Mouse (Mus musculus) forebrain, embryonic 13.5 days (tissue): ENCODE data around the gene Gtf2ird1. TPM values are rescaled to one million over a fixed set of nuclear protein-coding genes. Genes with fewer than 3 reads are reported as not detected.
"Not testable (repeated sequence)": the region's sequence is repeated elsewhere in the genome, so short reads cannot be mapped to it uniquely, and the experiment has no call there.

Experiments used
- ATAC-seq: fragments of 200-750 bp; cut with Nextera tagmentation; 2 replicates; pipeline ENCODE4 v1.8.0; 2017
- H3K27ac ChIP-seq: fragments of 300-500 bp; sonication (generic); 2 replicates; pipeline ENCODE4 v1.5.1; 2015; ENCODE audit warnings: inconsistent platforms, mild to moderate bottlenecking, moderate library complexity
- H3K27me3 ChIP-seq: fragments of 300-500 bp; sonication (generic); 2 replicates; pipeline ENCODE4 v1.6.1; 2015; ENCODE audit warnings: mild to moderate bottlenecking, inconsistent platforms
- H3K36me3 ChIP-seq: fragments of 300-500 bp; sonication (generic); 2 replicates; pipeline ENCODE4 v1.6.1; 2015; ENCODE audit warnings: mild to moderate bottlenecking, inconsistent platforms; ENCODE audit not compliant: poor library complexity, severe bottlenecking
- H3K4me1 ChIP-seq: fragments of 300-500 bp; sonication (generic); 2 replicates; pipeline ENCODE4 v1.6.1; 2015; ENCODE audit warnings: inconsistent platforms
- H3K4me2 ChIP-seq: fragments of 300-500 bp; sonication (generic); 2 replicates; pipeline ENCODE4 v1.6.1; 2015; ENCODE audit warnings: inconsistent platforms, mild to moderate bottlenecking, moderate library complexity
- H3K4me3 ChIP-seq: fragments of 300-500 bp; sonication (generic); 2 replicates; pipeline ENCODE4 v1.5.1; 2015; ENCODE audit warnings: mild to moderate bottlenecking, inconsistent platforms
- H3K9ac ChIP-seq: fragments of 300-500 bp; sonication (generic); 2 replicates; pipeline ENCODE4 v1.6.1; 2015; ENCODE audit warnings: mild to moderate bottlenecking, inconsistent platforms
- H3K9me3 ChIP-seq: fragments of 300-500 bp; sonication (generic); replicated peaks from 2 replicates; pipeline ENCODE4 v1.6.1; 2016; ENCODE audit warnings: inconsistent platforms
- WGBS: fragments of 180-500 bp; shearing (Covaris S2); methylation state at CpG from one replicate; pipeline ENCODE4 v1.1.7; 2015; 5-methylcytosine and 5-hydroxymethylcytosine counted together
- polyA plus RNA-seq: library from polyadenylated mRNA; unstranded; fragments of >200 nt; fragmentation: Nextera tagmentation; extraction: Ambion mirVana; gene quantifications from 2 replicates; pipeline ENCODE4 v1.2.1, GENCODE M21; 2015

Gtf2ird1 gene
- polyA plus RNA-seq, 1 experiment from 2014 or later, result 72.9 TPM

DNA sequence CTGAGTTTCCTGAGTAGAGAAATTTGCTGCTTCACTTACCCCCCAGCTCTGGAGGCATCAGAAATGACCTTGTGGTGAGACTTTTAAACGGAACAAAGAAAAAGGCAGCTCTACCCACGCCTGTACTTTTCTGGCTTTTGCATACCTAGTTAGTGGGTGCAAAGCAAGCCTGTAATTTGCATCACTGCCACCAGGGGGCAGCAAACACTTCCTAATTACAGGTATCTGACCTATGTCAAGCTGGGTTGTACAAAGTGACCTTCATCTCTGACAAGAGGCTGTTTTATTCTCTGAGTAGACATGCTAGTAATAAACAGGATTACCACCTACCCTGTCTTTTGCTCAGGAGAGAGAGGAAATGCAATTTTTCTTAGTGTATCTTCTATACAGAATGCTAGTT is 71.4 kb downstream of the Gtf2ird1 start:
- WGBS, result 58% methylated on average over 2 of the region's 2 CpGs
- H3K36me3 ChIP-seq, result peaks cover 83% of the 10 kb centered on the region
- no peaks in the 10 kb centered on the region for H3K4me1 ChIP-seq
- no peak overlapping the region for H3K27ac ChIP-seq
- H3K4me2 ChIP-seq, result no peak overlapping the region
- no peaks in the 10 kb centered on the region for H3K27me3 ChIP-seq
- no peak overlapping the region for H3K9ac ChIP-seq
- no peaks in the 10 kb centered on the region for H3K9me3 ChIP-seq
- H3K4me3 ChIP-seq, result no peak overlapping the region
- ATAC-seq, result no peak

DNA sequence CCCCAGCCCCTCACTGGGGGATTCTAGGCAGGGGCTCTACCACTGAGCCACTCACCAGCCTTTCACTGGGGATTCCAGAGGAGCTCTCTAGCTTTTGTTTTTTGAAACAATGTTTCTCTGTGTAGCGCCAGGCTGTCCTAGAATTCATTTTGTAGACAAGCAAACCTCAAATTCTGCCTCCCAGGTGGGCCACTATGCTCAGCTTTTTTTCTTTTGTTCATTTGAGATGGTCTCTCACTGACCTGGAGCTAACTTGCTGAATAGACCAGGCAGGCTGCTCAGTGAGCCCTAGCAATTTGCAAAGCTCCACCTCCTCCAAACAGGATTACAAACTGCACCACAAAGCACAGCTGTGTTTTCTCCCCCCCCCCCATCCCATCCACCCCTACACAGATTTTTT is 81.3 kb downstream of the Gtf2ird1 start:
- ATAC-seq, result no peak
- Histone ChIP-seq H3K36me3 (peaks cover 61% of the 10 kb centered on the region), H3K4me1 (no peaks in the 10 kb centered on the region), H3K4me3 (no peak overlapping the region), H3K27ac (no peak overlapping the region), H3K9me3 (no peaks in the 10 kb centered on the region), H3K27me3 (no peaks in the 10 kb centered on the region), H3K4me2 (no peak overlapping the region), H3K9ac (no peak overlapping the region)
- 22% methylated on average over 1 of the region's 1 CpGs for WGBS

DNA sequence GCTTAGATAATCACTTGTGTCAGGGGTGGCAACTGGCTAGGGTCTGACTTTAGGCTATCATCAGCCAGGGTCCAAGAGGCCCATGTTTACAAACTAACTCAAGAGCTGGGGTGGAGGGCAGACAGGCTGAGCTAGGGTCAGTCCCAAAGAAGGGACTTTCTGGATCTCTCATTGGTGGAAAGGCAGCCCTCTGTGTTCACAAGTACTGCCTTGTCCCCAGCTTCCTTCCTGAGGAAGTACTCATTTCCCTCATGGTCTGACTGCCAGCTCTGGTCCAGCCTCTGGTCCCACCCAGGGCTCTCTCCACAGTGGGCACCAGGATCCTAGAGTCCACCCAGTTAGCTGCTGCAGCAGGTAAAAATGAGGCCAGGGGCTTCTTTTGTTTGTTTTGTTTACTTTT is 82.0 kb downstream of the Gtf2ird1 start:
- Histone ChIP-seq H3K4me3 (no peak overlapping the region), H3K27me3 (no peaks in the 10 kb centered on the region), H3K4me2 (no peak overlapping the region), H3K27ac (peak overlapping the region; percentile 22), H3K4me1 (no peaks in the 10 kb centered on the region), H3K36me3 (peaks cover 68% of the 10 kb centered on the region), H3K9ac (no peak overlapping the region), H3K9me3 (no peaks in the 10 kb centered on the region)
- no peak for ATAC-seq

DNA sequence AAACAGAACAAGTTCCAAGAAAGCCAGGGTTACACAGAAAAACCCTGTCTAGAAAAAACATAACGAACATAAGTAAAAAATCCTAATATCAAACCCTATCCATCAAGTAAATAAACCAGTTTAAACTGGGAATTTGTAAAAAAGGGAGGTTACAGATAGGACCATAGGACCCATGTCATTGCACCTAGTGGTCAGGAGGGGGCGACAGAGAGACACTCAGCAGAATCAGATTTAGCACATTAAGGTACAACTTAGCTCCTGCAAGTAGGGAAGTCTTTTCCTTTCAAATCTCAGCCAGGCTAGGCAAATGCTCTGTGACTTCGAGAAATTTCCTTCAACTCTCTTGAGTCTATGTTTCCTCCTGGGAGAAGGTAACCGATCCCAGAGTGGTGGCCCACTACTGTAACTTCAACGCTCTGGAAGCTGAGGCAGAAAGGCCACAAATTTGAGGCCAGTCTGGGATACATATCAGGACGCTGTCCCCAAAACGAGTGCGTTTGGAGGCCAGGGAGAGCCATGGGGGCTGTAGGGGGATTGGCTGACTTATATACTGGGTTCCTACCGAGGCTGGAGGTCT is 82.5 kb downstream of the Gtf2ird1 start:
- peak overlapping the region; percentile 22 for H3K27ac ChIP-seq
- WGBS, result 76% methylated on average over 9 of the region's 9 CpGs
- ATAC-seq, result no peak
- no peak overlapping the region for H3K9ac ChIP-seq
- no peaks in the 10 kb centered on the region for H3K4me1 ChIP-seq
- no peak overlapping the region for H3K4me2 ChIP-seq
- no peaks in the 10 kb centered on the region for H3K27me3 ChIP-seq
- H3K9me3 ChIP-seq, result no peaks in the 10 kb centered on the region
- H3K36me3 ChIP-seq, result peaks cover 73% of the 10 kb centered on the region
- H3K4me3 ChIP-seq, result no peak overlapping the region

DNA sequence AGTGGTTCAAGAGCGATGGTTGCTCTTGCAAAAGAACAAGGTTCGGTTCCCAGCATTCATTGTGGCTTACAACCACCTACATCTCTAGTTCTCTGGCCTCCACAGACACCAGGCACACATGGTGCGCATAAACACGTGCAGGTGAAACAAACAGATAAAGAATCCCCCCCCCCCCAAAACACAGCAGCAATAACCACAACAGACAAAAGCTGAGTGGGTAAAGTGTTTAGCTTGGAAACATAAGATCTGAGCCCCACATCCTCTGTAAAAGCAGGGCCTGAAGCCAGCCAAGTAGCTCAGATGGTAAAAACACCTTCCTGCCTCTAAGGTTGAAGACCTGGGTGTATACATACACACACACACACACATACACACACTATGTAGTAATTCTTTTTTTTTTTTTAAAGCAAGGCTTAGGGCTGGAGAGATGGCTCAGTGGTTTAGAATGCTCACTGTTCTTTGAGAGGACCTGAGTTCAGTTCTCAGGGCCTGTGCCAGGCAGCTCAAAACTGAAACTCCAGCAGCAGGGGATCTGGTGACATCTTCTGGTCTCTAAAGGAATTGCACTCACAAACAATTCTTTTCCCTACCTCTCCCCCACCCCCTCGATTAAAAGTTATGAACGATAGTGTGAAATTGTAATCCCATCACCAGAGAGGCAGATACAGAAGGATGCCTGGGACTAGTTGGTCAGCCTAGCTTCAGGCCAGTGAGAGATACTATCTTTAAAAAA is 83.4 kb downstream of the Gtf2ird1 start:
- H3K9ac ChIP-seq, result no peak overlapping the region
- H3K27ac ChIP-seq, result no peak overlapping the region
- H3K4me1 ChIP-seq, result no peaks in the 10 kb centered on the region
- H3K27me3 ChIP-seq, result no peaks in the 10 kb centered on the region
- H3K4me3 ChIP-seq, result no peak overlapping the region
- H3K4me2 ChIP-seq, result no peak overlapping the region
- no peaks in the 10 kb centered on the region for H3K9me3 ChIP-seq
- no peak for ATAC-seq
- peaks cover 79% of the 10 kb centered on the region for H3K36me3 ChIP-seq
- WGBS, result 97% methylated on average over 6 of the region's 6 CpGs

DNA sequence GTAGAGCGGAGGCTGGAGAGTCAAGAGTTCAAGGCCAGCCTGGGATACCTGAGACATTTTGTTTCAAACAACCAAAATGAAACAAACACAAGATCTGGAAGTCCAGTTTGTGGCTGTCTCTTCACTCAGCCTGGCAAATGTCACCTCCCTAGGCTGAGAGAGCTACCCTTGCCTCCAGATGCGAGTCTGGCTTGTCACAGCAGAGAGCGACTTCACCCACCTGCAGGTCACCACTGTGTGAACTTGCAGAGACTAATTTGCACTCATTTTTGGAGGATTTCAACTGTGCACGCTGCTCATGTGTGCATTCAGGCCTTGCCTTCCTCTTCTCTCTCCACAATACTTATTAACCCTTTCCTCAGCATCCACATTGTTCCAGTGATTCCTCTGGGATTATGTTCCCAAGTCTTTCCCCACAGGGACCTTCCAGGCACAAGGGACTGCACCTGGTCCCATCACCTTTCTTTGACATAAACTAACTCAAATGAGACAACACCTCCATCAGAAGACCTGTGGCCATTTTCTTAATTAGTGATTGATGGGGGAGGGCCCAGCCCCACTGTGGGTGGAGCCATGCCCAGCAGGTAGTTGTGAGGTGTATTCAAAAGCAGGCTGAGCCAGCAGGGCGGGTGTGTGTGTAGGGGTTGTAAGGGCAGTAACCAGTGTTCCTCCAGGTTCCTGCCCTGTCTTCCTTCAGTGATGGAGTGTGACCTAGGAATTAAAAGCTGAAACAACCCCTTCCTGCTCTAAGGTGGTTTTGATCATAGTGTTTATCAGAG is 84.8 kb downstream of the Gtf2ird1 start:
- Histone ChIP-seq H3K27ac (no peak overlapping the region), H3K4me2 (no peak overlapping the region), H3K9me3 (no peaks in the 10 kb centered on the region), H3K36me3 (peaks cover 77% of the 10 kb centered on the region), H3K9ac (no peak overlapping the region), H3K4me3 (no peak overlapping the region), H3K27me3 (no peaks in the 10 kb centered on the region), H3K4me1 (no peaks in the 10 kb centered on the region)
- 83% methylated on average over 5 of the region's 5 CpGs for WGBS
- no peak for ATAC-seq

DNA sequence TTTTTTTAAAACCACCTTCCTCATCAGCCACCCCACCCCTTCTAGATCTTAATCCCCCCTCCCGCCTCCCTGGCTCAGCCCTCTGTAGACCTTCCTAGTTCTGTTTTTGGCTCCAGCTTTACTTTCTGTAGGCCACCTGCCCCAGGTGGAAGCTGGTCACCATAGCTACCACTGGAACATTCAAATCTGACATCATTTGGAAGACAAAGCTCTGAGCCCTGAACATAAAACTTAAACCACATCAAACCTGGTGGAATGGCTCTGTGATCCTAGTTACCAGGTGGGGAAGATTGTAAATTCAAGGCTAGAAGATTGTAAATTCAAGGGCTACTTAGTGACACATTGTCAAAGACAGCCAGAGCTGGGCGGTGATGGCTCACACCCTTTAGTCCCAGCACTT is 85.7 kb downstream of the Gtf2ird1 start:
- 86% methylated on average over 2 of the region's 2 CpGs for WGBS
- no peak overlapping the region for H3K4me3 ChIP-seq
- peaks cover 77% of the 10 kb centered on the region for H3K36me3 ChIP-seq

DNA sequence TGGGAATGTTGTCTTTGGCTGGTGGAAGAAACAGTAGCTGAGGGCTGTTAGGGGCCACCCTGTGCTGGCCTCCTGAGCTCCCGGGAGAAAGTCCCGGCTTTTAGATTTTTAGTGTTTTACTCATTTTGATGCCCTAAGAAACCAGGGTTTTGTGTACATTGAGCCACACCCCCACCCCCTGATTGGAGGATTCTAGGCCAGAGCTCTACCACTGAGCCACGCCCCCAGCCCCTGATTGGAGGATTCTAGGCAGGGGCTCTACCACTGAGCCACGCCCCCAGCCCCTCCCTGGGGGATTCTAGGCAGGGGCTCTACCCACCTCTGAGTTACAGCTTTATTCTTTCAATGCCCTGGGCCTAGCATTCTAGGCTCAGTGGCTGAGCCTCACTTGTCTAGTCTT is 97.4 kb downstream of the Gtf2ird1 start:
- Histone ChIP-seq H3K27ac (no peak overlapping the region), H3K27me3 (no peaks in the 10 kb centered on the region), H3K4me2 (no peak overlapping the region), H3K9me3 (no peaks in the 10 kb centered on the region), H3K4me1 (no peaks in the 10 kb centered on the region), H3K4me3 (no peak overlapping the region), H3K36me3 (peaks cover 67% of the 10 kb centered on the region), H3K9ac (no peak overlapping the region)
- WGBS, result 96% methylated on average over 4 of the region's 4 CpGs
- no peak for ATAC-seq

More for the DNA sequence above, 85.7 kb downstream of the Gtf2ird1 start:
- ATAC-seq, result no peak
- Histone ChIP-seq H3K4me1 (no peaks in the 10 kb centered on the region), H3K4me2 (no peak overlapping the region), H3K27me3 (no peaks in the 10 kb centered on the region), H3K9me3 (no peaks in the 10 kb centered on the region), H3K27ac (no peak overlapping the region), H3K9ac (no peak overlapping the region)

DNA sequence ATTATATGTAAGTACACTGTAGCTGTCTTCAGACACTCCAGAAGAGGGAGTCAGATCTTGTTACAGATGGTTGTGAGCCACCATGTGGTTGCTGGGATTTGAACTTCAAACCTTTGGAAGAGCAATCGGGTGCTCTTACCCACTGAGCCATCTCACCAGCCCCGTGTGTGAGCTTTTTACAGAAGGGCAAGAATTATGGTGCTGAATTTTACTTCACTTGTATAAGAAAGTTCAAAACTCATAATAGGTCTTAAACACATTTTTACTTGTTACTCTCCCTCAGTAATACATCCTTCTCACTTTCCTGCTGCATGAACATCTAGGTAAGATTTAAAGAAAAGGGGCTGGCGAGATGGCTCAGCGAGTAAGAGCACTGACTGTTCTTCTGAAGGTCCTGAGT is 101.1 kb downstream of the Gtf2ird1 start:
- H3K9ac ChIP-seq, H3K9me3 ChIP-seq, ATAC-seq, H3K27me3 ChIP-seq, H3K4me1 ChIP-seq, H3K27ac ChIP-seq, H3K4me2 ChIP-seq, H3K4me3 ChIP-seq: not testable (repeated sequence)
- WGBS, result 93% methylated on average over 4 of the region's 4 CpGs
- H3K36me3 ChIP-seq, result peaks cover 39% of the 10 kb centered on the region

DNA sequence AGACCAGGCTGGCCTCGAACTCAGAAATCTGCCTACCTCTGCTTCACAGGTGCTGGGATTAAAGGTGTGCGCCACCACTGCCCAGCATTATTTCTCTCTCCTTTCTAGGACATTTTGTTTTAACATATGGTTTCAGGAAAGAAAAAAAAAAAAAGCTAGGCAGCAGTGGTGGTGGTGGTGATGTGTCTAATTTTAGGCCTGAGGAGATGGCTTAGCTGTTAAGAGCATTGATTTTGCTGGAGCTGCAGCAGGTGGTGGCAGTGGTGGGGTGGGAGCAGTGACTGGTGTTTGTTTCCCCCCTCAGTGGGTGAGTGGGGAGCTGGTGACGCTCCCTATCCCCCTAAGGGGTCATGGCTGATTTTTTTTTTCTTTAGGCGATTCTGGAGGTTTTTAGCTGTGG is 103.4 kb downstream of the Gtf2ird1 start:
- Histone ChIP-seq H3K4me3 (no peak overlapping the region), H3K4me1 (peaks cover 5% of the 10 kb centered on the region), H3K27me3 (no peaks in the 10 kb centered on the region), H3K27ac (no peak overlapping the region), H3K9ac (no peak overlapping the region), H3K36me3 (peaks cover 17% of the 10 kb centered on the region), H3K4me2 (no peak overlapping the region), H3K9me3 (no peaks in the 10 kb centered on the region)
- no peak for ATAC-seq
- WGBS, result 69% methylated on average over 4 of the region's 4 CpGs

DNA sequence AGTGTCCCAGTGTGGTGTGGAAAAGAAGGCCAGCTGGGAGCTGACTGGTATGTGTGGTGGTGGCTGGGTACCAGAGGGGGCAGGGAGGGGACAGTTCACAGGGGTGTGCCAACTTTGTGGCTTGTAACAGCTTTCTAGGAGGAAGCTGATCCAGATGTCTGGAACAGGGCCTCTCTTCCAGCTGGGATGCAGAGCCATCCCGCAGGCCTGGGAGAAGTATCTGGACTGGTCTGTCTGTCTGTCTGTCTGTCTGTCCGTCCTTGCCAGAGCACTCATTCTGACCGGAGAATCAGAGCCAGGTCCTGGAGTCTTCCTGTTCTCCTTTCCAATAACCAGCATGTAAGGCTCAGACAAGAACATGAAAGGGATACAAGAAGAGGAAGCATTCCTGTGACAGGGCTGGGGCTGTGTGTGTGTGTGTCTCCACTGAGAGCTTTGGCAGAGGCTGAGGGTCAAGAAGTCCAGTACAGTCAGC is 104.0 kb downstream of the Gtf2ird1 start:
- no peaks in the 10 kb centered on the region for H3K9me3 ChIP-seq
- no peak overlapping the region for H3K27ac ChIP-seq
- 90% methylated on average over 3 of the region's 3 CpGs for WGBS
- ATAC-seq, result no peak
- H3K9ac ChIP-seq, result no peak overlapping the region
- H3K36me3 ChIP-seq, result peaks cover 12% of the 10 kb centered on the region
- H3K4me1 ChIP-seq, result peaks cover 5% of the 10 kb centered on the region
- no peak overlapping the region for H3K4me2 ChIP-seq
- H3K4me3 ChIP-seq, result no peak overlapping the region
- no peaks in the 10 kb centered on the region for H3K27me3 ChIP-seq

DNA sequence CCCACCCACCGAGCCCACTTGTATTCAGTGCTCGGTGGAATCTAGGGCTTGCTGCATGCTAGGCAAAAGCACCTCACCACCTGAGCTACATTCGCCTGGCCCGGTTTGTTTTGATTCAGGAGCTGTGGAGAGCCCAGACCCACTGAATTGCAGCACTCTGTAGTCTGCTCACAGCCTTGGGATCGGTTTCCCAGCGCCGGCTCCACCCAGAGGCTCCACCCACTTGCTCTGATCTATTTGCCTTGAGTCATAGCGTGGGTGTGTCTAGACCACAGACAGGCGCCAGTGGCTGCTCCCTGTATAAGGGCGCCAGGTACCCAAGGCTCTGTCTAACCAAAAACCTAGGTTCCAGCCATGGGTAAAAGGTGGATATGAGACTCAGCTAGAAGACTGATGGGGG is 105.9 kb downstream of the Gtf2ird1 start:
- Histone ChIP-seq H3K36me3 (no peaks in the 10 kb centered on the region), H3K9me3 (no peaks in the 10 kb centered on the region), H3K27me3 (no peaks in the 10 kb centered on the region), H3K27ac (no peak overlapping the region), H3K4me1 (peaks cover 5% of the 10 kb centered on the region), H3K4me3 (no peak overlapping the region), H3K4me2 (peak overlapping the region; percentile 34), H3K9ac (0 out of 2 replicates have a peak overlapping the region, but pooled peaks have one; percentile 34)
- 15% methylated on average over 10 of the region's 10 CpGs for WGBS
- ATAC-seq, result peak; percentile 62
